Mouse (Mus musculus) MEL (cell line): ENCODE measurements around the gene Vps35l. TPM values are rescaled to one million over a fixed set of nuclear protein-coding genes. Genes with fewer than 3 reads are reported as not detected.

Experiments
- DNase-seq: peaks from one replicate; pipeline ENCODE4 v3.0.0; 2011; ENCODE audit warnings: low read depth, low spot score
- H3K27ac ChIP-seq: 2 replicates; pipeline ENCODE4 v1.5.1; 2012; ENCODE audit warnings: low read depth, mild to moderate bottlenecking, control low read depth, low read length, moderate library complexity; ENCODE audit not compliant: control insufficient read depth
- H3K27me3 ChIP-seq, 2 experiments: fragments of 150-350 bp in 1 of 2; sonication (generic) in 1 of 2; 2 replicates each; pipeline ENCODE4 v1.6.1; 2012; ENCODE audit warnings: low read length in 2 of 2, mild to moderate bottlenecking in 2 of 2, improper control_type of control experiment in 1 of 2, moderate library complexity in 1 of 2; ENCODE audit not compliant: insufficient read depth in 2 of 2, control insufficient read depth in 1 of 2
- H3K36me3 ChIP-seq, 2 experiments: 2 replicates each; pipeline ENCODE4 v1.6.1; 2012 to 2014; ENCODE audit warnings: low read length in 2 of 2, improper control_type of control experiment in 1 of 2, inconsistent platforms in 1 of 2, mild to moderate bottlenecking in 1 of 2; ENCODE audit not compliant: insufficient read depth in 2 of 2, control insufficient read depth in 1 of 2
- H3K4me1 ChIP-seq, 2 experiments: fragments of 150-350 bp in 1 of 2; sonication (generic) in 1 of 2; 2 replicates each; pipeline ENCODE4 v1.6.1; 2012; ENCODE audit warnings: low read length in 2 of 2, improper control_type of control experiment in 1 of 2, mild to moderate bottlenecking in 1 of 2; ENCODE audit not compliant: insufficient read depth in 2 of 2, control insufficient read depth in 1 of 2
- H3K4me3 ChIP-seq, 2 experiments: fragments of 150-350 bp in 1 of 2; sonication (generic) in 1 of 2; 2 replicates each; pipeline ENCODE4 v1.5.1; 2012; ENCODE audit warnings: low read depth in 2 of 2, low read length in 2 of 2, mild to moderate bottlenecking in 2 of 2, moderate library complexity in 2 of 2, control low read depth in 1 of 2, improper control_type of control experiment in 1 of 2; ENCODE audit not compliant: control insufficient read depth in 1 of 2, insufficient read depth in 1 of 2
- H3K79me2 ChIP-seq: 2 replicates; pipeline ENCODE4 v1.6.1; 2012; ENCODE audit warnings: mild to moderate bottlenecking, low read length, moderate library complexity; ENCODE audit not compliant: control insufficient read depth, poor library complexity, insufficient read depth
- H3K9ac ChIP-seq: 2 replicates; pipeline ENCODE4 v1.6.1; 2012; ENCODE audit warnings: low read depth, mild to moderate bottlenecking, control low read depth, low read length, moderate library complexity; ENCODE audit not compliant: control insufficient read depth, poor library complexity, severe bottlenecking
- H3K9me3 ChIP-seq: fragments of 150-350 bp; sonication (generic); replicated peaks from 2 replicates; pipeline ENCODE4 v1.6.1; 2012; ENCODE audit warnings: mild to moderate bottlenecking, low read length, improper control_type of control experiment, moderate library complexity; ENCODE audit not compliant: insufficient read depth
- BHLHE40 ChIP-seq: IDR thresholded peaks from 2 replicates; pipeline ENCODE4 v1.6.1; 2012; ENCODE audit warnings: low read depth, mild to moderate bottlenecking, inconsistent platforms, low read length, improper control_type of control experiment, borderline replicate concordance
- E2F4 ChIP-seq: IDR thresholded peaks from 2 replicates; pipeline ENCODE4 v1.6.1; 2011; ENCODE audit warnings: low read depth, low read length, improper control_type of control experiment, borderline replicate concordance
- EP300 ChIP-seq, 2 experiments: IDR thresholded peaks; 2 replicates each; pipeline ENCODE4 v1.6.1; 2011; ENCODE audit warnings: improper control_type of control experiment in 2 of 2, low read length in 2 of 2, low read depth in 1 of 2, mild to moderate bottlenecking in 1 of 2
- ETS1 ChIP-seq: IDR thresholded peaks from 2 replicates; pipeline ENCODE4 v1.6.1; 2012; ENCODE audit warnings: low read depth, mild to moderate bottlenecking, inconsistent platforms, low read length, improper control_type of control experiment, moderate library complexity
- HCFC1 ChIP-seq: IDR thresholded peaks from 2 replicates; pipeline ENCODE4 v1.6.1; 2012; ENCODE audit warnings: low read depth, mild to moderate bottlenecking, inconsistent platforms, low read length, improper control_type of control experiment, moderate library complexity
- KAT2A ChIP-seq: conservative IDR thresholded peaks from 2 replicates; pipeline ENCODE4 v1.6.1; 2012; ENCODE audit warnings: low read depth, low read length, improper control_type of control experiment, inconsistent platforms
- MEF2A ChIP-seq: IDR thresholded peaks from 2 replicates; pipeline ENCODE4 v1.6.1; 2014; ENCODE audit warnings: low read depth, mild to moderate bottlenecking, inconsistent platforms, low read length, improper control_type of control experiment; ENCODE audit not compliant: poor library complexity, insufficient replicate concordance, severe bottlenecking; ENCODE audit errors: extremely low read depth
- MXI1 ChIP-seq: IDR thresholded peaks from 2 replicates; pipeline ENCODE4 v1.6.1; 2011; ENCODE audit warnings: mild to moderate bottlenecking, low read depth, low read length, improper control_type of control experiment
- MYC ChIP-seq: IDR thresholded peaks from 2 replicates; pipeline ENCODE4 v1.6.1; 2011; ENCODE audit warnings: low read depth, mild to moderate bottlenecking, low read length, improper control_type of control experiment, moderate library complexity
- NRF1 ChIP-seq: IDR thresholded peaks from 2 replicates; pipeline ENCODE4 v1.6.1; 2014; ENCODE audit warnings: low read depth, mild to moderate bottlenecking, inconsistent platforms, low read length, improper control_type of control experiment, moderate library complexity; ENCODE audit not compliant: poor library complexity, insufficient read depth, severe bottlenecking
- POLR2AphosphoS2 ChIP-seq: IDR thresholded peaks from 2 replicates; pipeline ENCODE4 v1.6.1; 2011; ENCODE audit warnings: low read length, improper control_type of control experiment
- POLR2AphosphoS5 ChIP-seq: IDR thresholded peaks from 2 replicates; pipeline ENCODE4 v1.6.1; 2012; ENCODE audit warnings: low read depth, borderline replicate concordance, mild to moderate bottlenecking, inconsistent platforms, low read length, moderate library complexity, mixed read lengths
- RAD21 ChIP-seq: IDR thresholded peaks from 2 replicates; pipeline ENCODE4 v1.6.1; 2011; ENCODE audit warnings: mild to moderate bottlenecking, low read depth, low read length, improper control_type of control experiment
- RCOR1 ChIP-seq: IDR thresholded peaks from 2 replicates; pipeline ENCODE4 v1.6.1; 2012; ENCODE audit warnings: low read depth, mild to moderate bottlenecking, inconsistent platforms, low read length, improper control_type of control experiment
- TAL1 ChIP-seq: IDR thresholded peaks from 2 replicates; pipeline ENCODE4 v1.6.1; 2012; ENCODE audit warnings: mild to moderate bottlenecking, inconsistent platforms, low read length, moderate library complexity, mixed read lengths
- TBP ChIP-seq: IDR thresholded peaks from 2 replicates; pipeline ENCODE4 v1.8.0; 2011; ENCODE audit warnings: low read depth, low read length, improper control_type of control experiment
- USF1 ChIP-seq: IDR thresholded peaks from 2 replicates; pipeline ENCODE4 v1.6.1; 2014; ENCODE audit warnings: low read depth, mild to moderate bottlenecking, inconsistent platforms, low read length, improper control_type of control experiment, moderate library complexity
- USF2 ChIP-seq, 2 experiments: IDR thresholded peaks; 2 replicates each; pipeline ENCODE4 v1.6.1; 2011 to 2012; ENCODE audit warnings: improper control_type of control experiment in 2 of 2, low read length in 2 of 2, borderline replicate concordance in 1 of 2, inconsistent platforms in 1 of 2, low read depth in 1 of 2, mild to moderate bottlenecking in 1 of 2; ENCODE audit not compliant: insufficient read depth in 1 of 2
- ZMIZ1 ChIP-seq: IDR thresholded peaks from 2 replicates; pipeline ENCODE4 v1.6.1; 2012; ENCODE audit warnings: low read depth, mild to moderate bottlenecking, inconsistent platforms, low read length, improper control_type of control experiment, moderate library complexity
- polyA plus RNA-seq, 2 experiments: library from polyadenylated mRNA; stranded (reverse) in 1 of 2; unstranded in 1 of 2; fragments of >175 nt in 1 of 2; fragments of >200 nt in 1 of 2; gene quantifications; 2 replicates each; pipeline versions ENCODE4 v1.2.1 to v1.2.4; 2012; ENCODE audit warnings: low replicate concordance in 2 of 2, low read depth in 1 of 2; ENCODE audit not compliant: insufficient read length in 2 of 2, insufficient read depth in 1 of 2, missing spikeins in 1 of 2
- total RNA-seq: library from RNA; depleted of rRNA; stranded (reverse); fragments of 300-350 nt; gene quantifications from 2 replicates; pipeline ENCODE4 v1.2.3, GENCODE M21; 2012

The Vps35l gene
- total and polyA plus RNA-seq, 3 experiments, result 37.6 to 87.4 TPM; not detected in 1

DNA sequence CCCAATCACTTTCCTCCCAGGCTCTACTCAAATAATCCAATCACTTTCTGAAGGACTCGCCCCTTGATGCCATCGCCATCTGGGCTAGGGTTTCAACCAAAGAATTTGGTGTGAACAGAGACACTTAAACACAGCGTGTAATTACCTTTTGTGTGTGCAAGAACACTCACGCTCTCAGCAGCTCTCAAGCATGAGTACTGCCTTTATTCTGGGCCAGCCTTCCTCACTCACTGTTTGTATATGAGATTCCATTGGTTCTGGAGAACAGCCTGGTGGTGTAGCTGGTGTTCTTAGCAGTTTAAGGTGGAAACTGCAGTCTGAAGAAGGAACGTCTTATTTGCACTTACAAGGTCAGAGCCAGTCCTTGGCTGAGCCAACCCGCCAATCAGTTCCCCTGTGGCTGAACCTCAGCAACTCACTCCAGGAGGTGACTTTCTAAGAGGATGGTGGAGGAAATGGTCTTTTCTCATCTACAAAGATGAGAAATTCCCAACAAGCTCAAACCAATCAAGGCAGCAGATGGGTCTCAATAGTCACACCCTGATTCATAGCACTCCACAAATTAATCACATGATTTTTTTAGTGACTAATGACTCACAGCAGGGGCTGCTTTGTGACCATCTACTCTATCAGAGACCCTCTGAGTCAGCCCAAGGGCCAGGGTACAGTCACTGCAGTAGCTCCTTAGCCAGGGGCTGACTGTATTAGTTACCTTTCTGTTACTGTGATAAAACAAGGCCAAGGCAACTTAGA is 147.5 kb downstream of the Vps35l start:
- DNase-seq, result no peak
- peaks cover 0 to 1% of the 10 kb centered on the region in 2 experiments; a peak in 2 of 4 replicates for H3K27me3 ChIP-seq
- H3K4me3 ChIP-seq, result no peak overlapping the region
- no peaks in the 10 kb centered on the region for H3K9me3 ChIP-seq
- no peak overlapping the region for H3K27ac ChIP-seq
- no peak overlapping the region for H3K9ac ChIP-seq
- H3K4me1 ChIP-seq, result no peaks in the 10 kb centered on the region
- H3K79me2 ChIP-seq, result no peaks in the 10 kb centered on the region
- TF ChIP-seq HCFC1 (no peak), ETS1 (no peak), USF2 (IDR thresholded peaks at IDR 0.05; ENCODE audit: borderline replicate concordance in 1 of 2, insufficient read depth in 1 of 2, low read depth in 1 of 2, low read length in 2 of 2) (no peak), E2F4 (no peak), MEF2A (no peak), POLR2AphosphoS2 (no peak), TBP (no peak), ZMIZ1 (no peak), KAT2A (no peak), TAL1 (no peak), EP300 (IDR thresholded peaks at IDR 0.05; ENCODE audit: low read depth in 1 of 2, low read length in 2 of 2) (no peak), MYC (no peak), RCOR1 (no peak), NRF1 (no peak), USF1 (no peak), RAD21 (no peak), POLR2AphosphoS5 (no peak), MXI1 (no peak), BHLHE40 (no peak)
- H3K36me3 ChIP-seq, result no peaks in the 10 kb centered on the region
